Mouse (Mus musculus): ENCODE data around the gene Mfsd11.

DNA sequence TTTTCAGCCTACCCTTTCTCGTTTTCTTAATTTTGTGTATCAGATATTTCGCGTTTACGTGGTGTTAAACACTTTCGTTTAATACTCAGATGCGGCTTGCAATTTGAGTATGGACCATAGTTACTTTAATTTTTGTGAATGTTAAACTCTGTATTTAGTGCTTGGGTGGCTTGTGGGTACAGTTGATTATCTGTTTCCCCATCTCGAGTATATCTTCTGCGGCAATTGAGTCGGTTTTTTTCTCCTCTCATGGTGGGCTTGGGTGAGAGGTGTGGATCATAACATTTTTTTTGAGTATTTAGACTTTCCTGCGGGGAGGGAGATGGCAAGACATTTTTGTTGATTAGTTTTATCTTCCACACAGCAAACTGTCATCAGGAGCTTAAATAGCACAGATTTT, 2.0 kb downstream of the Mfsd11 start:
- no peak for TF ChIP-seq CTCF (IDR thresholded peaks at IDR 0.05; ENCODE audit: low read depth)
- no peak for TF ChIP-seq EP300 (IDR thresholded peaks at IDR 0.05; ENCODE audit: low read depth)

Measured in liver, postnatal 0 days (tissue).